Mouse (Mus musculus) midbrain, embryonic 16.5 days (tissue): Measurements from ENCODE around the gene Bbs4. TPM values are rescaled to one million over a fixed set of nuclear protein-coding genes. Genes with fewer than 3 reads are reported as not detected.

Source experiments
- ATAC-seq: fragments of 200-750 bp; cut with Nextera tagmentation; 2 replicates; pipeline ENCODE4 v1.8.0; 2017; ENCODE audit warnings: moderate TSS enrichment
- H3K27ac ChIP-seq: fragments of 300-500 bp; sonication (generic); 2 replicates; pipeline ENCODE4 v1.5.1; 2014; ENCODE audit warnings: mild to moderate bottlenecking, low read length, mixed read lengths
- H3K27me3 ChIP-seq: fragments of 300-500 bp; sonication (generic); 2 replicates; pipeline ENCODE4 v1.6.1; 2014; ENCODE audit warnings: low read depth, low read length, mixed read lengths; ENCODE audit not compliant: control insufficient read depth, insufficient read depth
- H3K36me3 ChIP-seq: fragments of 300-500 bp; sonication (generic); 2 replicates; pipeline ENCODE4 v1.6.1; 2014; ENCODE audit warnings: mild to moderate bottlenecking, low read length, moderate library complexity, mixed read lengths; ENCODE audit not compliant: control insufficient read depth, insufficient read depth
- H3K4me1 ChIP-seq: fragments of 300-500 bp; sonication (generic); 2 replicates; pipeline ENCODE4 v1.6.1; 2014; ENCODE audit warnings: mild to moderate bottlenecking, low read length, mixed read lengths; ENCODE audit not compliant: control insufficient read depth, insufficient read depth
- H3K4me2 ChIP-seq: fragments of 300-500 bp; sonication (generic); 2 replicates; pipeline ENCODE4 v1.6.1; 2014; ENCODE audit warnings: mild to moderate bottlenecking, low read length, mixed read lengths
- H3K4me3 ChIP-seq: fragments of 300-500 bp; sonication (generic); 2 replicates; pipeline ENCODE4 v1.5.1; 2014; ENCODE audit warnings: low read depth, mild to moderate bottlenecking, low read length, moderate library complexity, mixed read lengths
- H3K9ac ChIP-seq: fragments of 300-500 bp; sonication (generic); 2 replicates; pipeline ENCODE4 v1.6.1; 2014; ENCODE audit warnings: low read depth, low read length, mixed read lengths
- H3K9me3 ChIP-seq: fragments of 300-500 bp; sonication (generic); replicated peaks from 2 replicates; pipeline ENCODE4 v1.6.1; 2014; ENCODE audit warnings: mild to moderate bottlenecking, low read length, mixed read lengths; ENCODE audit not compliant: control insufficient read depth, poor library complexity, severe bottlenecking
- WGBS: fragments of 180-500 bp; shearing (Covaris S2); extraction: QIAGEN DNeasy Blood & Tissue Kit; methylation state at CpG from one replicate; pipeline ENCODE4 v1.1.7; 2014; 5-methylcytosine and 5-hydroxymethylcytosine counted together
- polyA plus RNA-seq: library from polyadenylated mRNA; unstranded; fragments of >200 nt; fragmentation: Nextera tagmentation; extraction: Ambion mirVana; gene quantifications from 2 replicates; pipeline ENCODE4 v1.2.1, GENCODE M21; 2015

The Bbs4 gene
- polyA plus RNA-seq, 1 experiment from 2014 or later: 53.5 TPM

GRCm38 (mm10) chr9:59352586-59353252 lies 589 bp downstream of the Bbs4 start:
- no peaks in the 10 kb centered on the region for H3K36me3 ChIP-seq
- peak overlapping the region; percentile 91 for H3K27ac ChIP-seq
- ATAC-seq: peak; percentile 36; the same call in 1 of the 2 replicates
- H3K27me3 ChIP-seq: no peaks in the 10 kb centered on the region
- peak overlapping the region; percentile 98 for H3K4me3 ChIP-seq
- no peaks in the 10 kb centered on the region for H3K9me3 ChIP-seq
- peak overlapping the region; percentile 48 for H3K4me2 ChIP-seq
- WGBS: 7% methylated on average over 15 of the region's 15 CpGs
- H3K9ac ChIP-seq: peak overlapping the region; percentile 97
- H3K4me1 ChIP-seq: peaks cover 12% of the 10 kb centered on the region

GRCm38 (mm10) chr9:59346176-59346575 lies 7.1 kb downstream of the Bbs4 start:
- peaks cover 13% of the 10 kb centered on the region for H3K36me3 ChIP-seq
- ATAC-seq: no peak
- no peak overlapping the region for H3K4me3 ChIP-seq
- no peaks in the 10 kb centered on the region for H3K4me1 ChIP-seq
- no peaks in the 10 kb centered on the region for H3K27me3 ChIP-seq
- H3K9me3 ChIP-seq: no peaks in the 10 kb centered on the region
- H3K9ac ChIP-seq: no peak overlapping the region
- H3K27ac ChIP-seq: no peak overlapping the region
- no peak overlapping the region for H3K4me2 ChIP-seq
- 80% methylated on average over 2 of the region's 2 CpGs for WGBS

- Histone ChIP-seq H3K4me3 (no peak overlapping the region), H3K27ac (no peak overlapping the region), H3K36me3 (peaks cover 31% of the 10 kb centered on the region), H3K9me3 (no peaks in the 10 kb centered on the region), H3K4me1 (no peaks in the 10 kb centered on the region), H3K9ac (no peak overlapping the region), H3K27me3 (no peaks in the 10 kb centered on the region), H3K4me2 (no peak overlapping the region)
- ATAC-seq: no peak
- WGBS: 90% methylated on average over 9 of the region's 9 CpGs
Measured at GRCm38 (mm10) chr9:59340002-59340401, 13.3 kb downstream of the Bbs4 start.

- H3K4me1 ChIP-seq: no peaks in the 10 kb centered on the region
- no peak overlapping the region for H3K4me2 ChIP-seq
- no peaks in the 10 kb centered on the region for H3K9me3 ChIP-seq
- ATAC-seq: no peak
- 89% methylated on average over 5 of the region's 5 CpGs for WGBS
- no peaks in the 10 kb centered on the region for H3K27me3 ChIP-seq
- H3K36me3 ChIP-seq: peaks cover 31% of the 10 kb centered on the region
- H3K4me3 ChIP-seq: no peak overlapping the region
- no peak overlapping the region for H3K9ac ChIP-seq
- no peak overlapping the region for H3K27ac ChIP-seq
Measured at GRCm38 (mm10) chr9:59339107-59339506, 14.2 kb downstream of the Bbs4 start.

- H3K4me2 ChIP-seq: no peak overlapping the region
- 78% methylated on average over 5 of the region's 5 CpGs for WGBS
- peaks cover 36% of the 10 kb centered on the region for H3K36me3 ChIP-seq
- H3K27me3 ChIP-seq: no peaks in the 10 kb centered on the region
- no peak for ATAC-seq
- no peaks in the 10 kb centered on the region for H3K4me1 ChIP-seq
- no peak overlapping the region for H3K9ac ChIP-seq
- H3K9me3 ChIP-seq: no peaks in the 10 kb centered on the region
- no peak overlapping the region for H3K4me3 ChIP-seq
- no peak overlapping the region for H3K27ac ChIP-seq
Measured at GRCm38 (mm10) chr9:59338411-59338810, 14.9 kb downstream of the Bbs4 start.

- no peak for ATAC-seq
- H3K27me3 ChIP-seq: no peaks in the 10 kb centered on the region
- H3K27ac ChIP-seq: no peak overlapping the region
- no peak overlapping the region for H3K9ac ChIP-seq
- H3K4me2 ChIP-seq: no peak overlapping the region
- no peaks in the 10 kb centered on the region for H3K9me3 ChIP-seq
- H3K4me1 ChIP-seq: no peaks in the 10 kb centered on the region
- no peak overlapping the region for H3K4me3 ChIP-seq
- WGBS: 96% methylated on average over 5 of the region's 5 CpGs
- H3K36me3 ChIP-seq: peaks cover 41% of the 10 kb centered on the region
Measured at GRCm38 (mm10) chr9:59337889-59338288, 15.4 kb downstream of the Bbs4 start.

- WGBS: 98% methylated on average over 3 of the region's 3 CpGs
- H3K36me3 ChIP-seq: peaks cover 42% of the 10 kb centered on the region
- no peak overlapping the region for H3K9ac ChIP-seq
- no peak overlapping the region for H3K4me3 ChIP-seq
- H3K27me3 ChIP-seq: no peaks in the 10 kb centered on the region
- no peak overlapping the region for H3K4me2 ChIP-seq
- ATAC-seq: no peak
- no peaks in the 10 kb centered on the region for H3K9me3 ChIP-seq
- H3K4me1 ChIP-seq: no peaks in the 10 kb centered on the region
- no peak overlapping the region for H3K27ac ChIP-seq
Measured at GRCm38 (mm10) chr9:59336539-59336938, 16.8 kb downstream of the Bbs4 start.

GRCm38 (mm10) chr9:59330055-59330454 lies 23.3 kb downstream of the Bbs4 start:
- Histone ChIP-seq H3K4me3 (no peak overlapping the region), H3K27ac (no peak overlapping the region), H3K9ac (no peak overlapping the region), H3K4me2 (no peak overlapping the region), H3K27me3 (no peaks in the 10 kb centered on the region), H3K9me3 (no peaks in the 10 kb centered on the region), H3K36me3 (peaks cover 38% of the 10 kb centered on the region), H3K4me1 (no peaks in the 10 kb centered on the region)
- no peak for ATAC-seq
- whole genome bisulfite sequencing: 92% methylated on average over 5 of the region's 5 CpGs

GRCm38 (mm10) chr9:59324351-59324750 lies 29.0 kb downstream of the Bbs4 start:
- Histone ChIP-seq H3K36me3 (peaks cover 35% of the 10 kb centered on the region), H3K4me3 (no peak overlapping the region), H3K9me3 (no peaks in the 10 kb centered on the region), H3K4me2 (no peak overlapping the region), H3K4me1 (no peaks in the 10 kb centered on the region), H3K9ac (no peak overlapping the region), H3K27ac (no peak overlapping the region), H3K27me3 (no peaks in the 10 kb centered on the region)
- no peak for ATAC-seq
